Mouse (Mus musculus): ENCODE data around the gene Nek4.

Gene Nek4

GRCm38 (mm10) chr14:30951154-30951825 lies at the start of gene Nek4:
Gene Nek4, plus strand, starts transcription at chr14:30951377.
- peak; percentile 97 for DNase-seq

- DNase-seq: no peak
These were observed 48.5 kb upstream of the Nek4 start for GRCm38 (mm10) chr14:30902628-30903027.

GRCm38 (mm10) chr14:30903036-30903435 lies 48.1 kb upstream of the Nek4 start:
- no peak for DNase-seq

- no peak for DNase-seq
These were observed 46.9 kb upstream of the Nek4 start for GRCm38 (mm10) chr14:30904307-30904706.

- DNase-seq: no peak
These were observed 45.2 kb upstream of the Nek4 start for GRCm38 (mm10) chr14:30906001-30906400.

- no peak for DNase-seq
These were observed 43.3 kb upstream of the Nek4 start for GRCm38 (mm10) chr14:30907814-30908265.

- no peak for DNase-seq
These were observed 40.0 kb upstream of the Nek4 start for GRCm38 (mm10) chr14:30911141-30911540.

- DNase-seq: no peak
These were observed 38.5 kb upstream of the Nek4 start for GRCm38 (mm10) chr14:30912641-30913040.

- no peak for DNase-seq
These were observed 37.8 kb upstream of the Nek4 start for GRCm38 (mm10) chr14:30913404-30913803.

GRCm38 (mm10) chr14:30916516-30916915 lies 34.7 kb upstream of the Nek4 start:
- DNase-seq: no peak

- no peak for DNase-seq
These were observed 29.0 kb upstream of the Nek4 start for GRCm38 (mm10) chr14:30922053-30922670.

GRCm38 (mm10) chr14:30923375-30924105 lies 27.6 kb upstream of the Nek4 start, which contains the start of gene Itih3:
Gene Itih3, minus strand, starts transcription at chr14:30923760.
- DNase-seq: peak; percentile 23

GRCm38 (mm10) chr14:30925492-30925891 lies 25.7 kb upstream of the Nek4 start:
- no peak for DNase-seq

- DNase-seq: no peak
These were observed 20.8 kb upstream of the Nek4 start for GRCm38 (mm10) chr14:30930386-30930785.

- no peak for DNase-seq
These were observed 17.8 kb upstream of the Nek4 start for GRCm38 (mm10) chr14:30933351-30933750.

- DNase-seq: no peak
These were observed 8.9 kb upstream of the Nek4 start for GRCm38 (mm10) chr14:30942254-30942653.

GRCm38 (mm10) chr14:30943038-30943437 lies 8.1 kb upstream of the Nek4 start, which contains the start of gene Itih1:
Gene Itih1, minus strand, starts transcription at chr14:30943289.
- DNase-seq: no peak

- peak; percentile 37 for DNase-seq
These were observed 7.1 kb upstream of the Nek4 start for GRCm38 (mm10) chr14:30943860-30944674.

GRCm38 (mm10) chr14:30944745-30945144 lies 6.4 kb upstream of the Nek4 start:
- DNase-seq: no peak

- peak; percentile 29 for DNase-seq
These were observed 1.2 kb upstream of the Nek4 start for GRCm38 (mm10) chr14:30949986-30950385.

- no peak for DNase-seq
These were observed 7.3 kb downstream of the Nek4 start for GRCm38 (mm10) chr14:30958517-30958916.

GRCm38 (mm10) chr14:30959031-30959430 lies 7.9 kb downstream of the Nek4 start:
- no peak for DNase-seq

GRCm38 (mm10) chr14:30960366-30960765 lies 9.2 kb downstream of the Nek4 start:
- no peak for DNase-seq

All from cerebellum, adult 9-10 months (tissue).